Mouse (Mus musculus): ENCODE results near the gene Crb3. TPM values are rescaled to one million over a fixed set of nuclear protein-coding genes. Genes with fewer than 3 reads are reported as not detected.

Gene Crb3
- polyA plus RNA-seq, 1 experiment from 2014 or later, result 46.4 TPM

GRCm38 (mm10) chr17:57107064-57107463 is 48.2 kb downstream of the Crb3 start:
- Histone ChIP-seq H3K9ac (ENCODE audit: low read depth, low read length) (no peak overlapping the region), H3K4me3 (ENCODE audit: low read length) (no peak overlapping the region), H3K27ac (ENCODE audit: low read depth, low read length) (no peak overlapping the region), H3K27me3 (ENCODE audit: control insufficient read depth, insufficient read depth, low read length) (no peaks in the 10 kb centered on the region), H3K9me3 (ENCODE audit: control insufficient read depth, low read length) (no peaks in the 10 kb centered on the region), H3K36me3 (ENCODE audit: control insufficient read depth, insufficient read depth, low read length) (no peaks in the 10 kb centered on the region), H3K4me1 (ENCODE audit: control insufficient read depth, insufficient read depth, low read length) (peaks cover 6% of the 10 kb centered on the region; the same call in 1 of the 2 replicates), H3K4me2 (replicated peaks; ENCODE audit: low read depth, low read length) (no peak overlapping the region)
- WGBS, result 90% methylated on average over 5 of the region's 5 CpGs
- no peak for ATAC-seq (ENCODE audit: low FRiP score, low TSS enrichment)

- Histone ChIP-seq H3K4me3 (ENCODE audit: low read length) (no peak overlapping the region), H3K9me3 (ENCODE audit: control insufficient read depth, low read length) (no peaks in the 10 kb centered on the region), H3K4me2 (replicated peaks; ENCODE audit: low read depth, low read length) (no peak overlapping the region), H3K4me1 (ENCODE audit: control insufficient read depth, insufficient read depth, low read length) (peaks cover 6% of the 10 kb centered on the region; the same call in 1 of the 2 replicates), H3K27me3 (ENCODE audit: control insufficient read depth, insufficient read depth, low read length) (no peaks in the 10 kb centered on the region), H3K27ac (ENCODE audit: low read depth, low read length) (no peak overlapping the region), H3K36me3 (ENCODE audit: control insufficient read depth, insufficient read depth, low read length) (no peaks in the 10 kb centered on the region), H3K9ac (ENCODE audit: low read depth, low read length) (no peak overlapping the region)
- no peak for ATAC-seq (ENCODE audit: low FRiP score, low TSS enrichment)
- WGBS, result 80% methylated on average over 7 of the region's 7 CpGs
Observed at GRCm38 (mm10) chr17:57108040-57108665, 49.2 kb downstream of the Crb3 start.

- Histone ChIP-seq H3K4me3 (ENCODE audit: low read length) (no peak overlapping the region), H3K36me3 (ENCODE audit: control insufficient read depth, insufficient read depth, low read length) (no peaks in the 10 kb centered on the region), H3K27ac (ENCODE audit: low read depth, low read length) (no peak overlapping the region), H3K27me3 (ENCODE audit: control insufficient read depth, insufficient read depth, low read length) (no peaks in the 10 kb centered on the region), H3K4me1 (ENCODE audit: control insufficient read depth, insufficient read depth, low read length) (peaks cover 6% of the 10 kb centered on the region; the same call in 1 of the 2 replicates), H3K4me2 (replicated peaks; ENCODE audit: low read depth, low read length) (no peak overlapping the region), H3K9me3 (ENCODE audit: control insufficient read depth, low read length) (no peaks in the 10 kb centered on the region), H3K9ac (ENCODE audit: low read depth, low read length) (no peak overlapping the region)
- ATAC-seq (ENCODE audit: low FRiP score, low TSS enrichment), result no peak
- WGBS, result 59% methylated on average over 5 of the region's 5 CpGs
Observed at GRCm38 (mm10) chr17:57108666-57109171, 49.8 kb downstream of the Crb3 start.

GRCm38 (mm10) chr17:57110005-57110404 is 51.1 kb downstream of the Crb3 start:
- Histone ChIP-seq H3K9me3 (ENCODE audit: control insufficient read depth, low read length) (no peaks in the 10 kb centered on the region), H3K4me2 (replicated peaks; ENCODE audit: low read depth, low read length) (no peak overlapping the region), H3K4me1 (ENCODE audit: control insufficient read depth, insufficient read depth, low read length) (peaks cover 6% of the 10 kb centered on the region; the same call in 1 of the 2 replicates), H3K9ac (ENCODE audit: low read depth, low read length) (no peak overlapping the region), H3K36me3 (ENCODE audit: control insufficient read depth, insufficient read depth, low read length) (no peaks in the 10 kb centered on the region), H3K4me3 (ENCODE audit: low read length) (no peak overlapping the region), H3K27me3 (ENCODE audit: control insufficient read depth, insufficient read depth, low read length) (no peaks in the 10 kb centered on the region), H3K27ac (ENCODE audit: low read depth, low read length) (no peak overlapping the region)
- no peak for ATAC-seq (ENCODE audit: low FRiP score, low TSS enrichment)
- WGBS, result 88% methylated on average over 1 of the region's 1 CpGs

- Histone ChIP-seq H3K36me3 (ENCODE audit: control insufficient read depth, insufficient read depth, low read length) (no peaks in the 10 kb centered on the region), H3K9ac (ENCODE audit: low read depth, low read length) (no peak overlapping the region), H3K27me3 (ENCODE audit: control insufficient read depth, insufficient read depth, low read length) (no peaks in the 10 kb centered on the region), H3K4me2 (replicated peaks; ENCODE audit: low read depth, low read length) (no peak overlapping the region), H3K27ac (ENCODE audit: low read depth, low read length) (no peak overlapping the region), H3K4me1 (ENCODE audit: control insufficient read depth, insufficient read depth, low read length) (no peaks in the 10 kb centered on the region), H3K4me3 (ENCODE audit: low read length) (no peak overlapping the region), H3K9me3 (ENCODE audit: control insufficient read depth, low read length) (no peaks in the 10 kb centered on the region)
- no peak for ATAC-seq (ENCODE audit: low FRiP score, low TSS enrichment)
- WGBS, result 76% methylated on average over 10 of the region's 10 CpGs
Observed at GRCm38 (mm10) chr17:57112768-57113474, 54.0 kb downstream of the Crb3 start.

Other genes starting within 250 kb of the Crb3 start
- gene Rfx2, start 228.1 kb upstream of the Crb3 start, polyA plus RNA-seq (2014; fragmentation: Nextera tagmentation; extraction: Ambion mirVana), result 2.3 and 3.9 TPM in 2 replicates
- gene Acsbg2, start 184.7 kb upstream of the Crb3 start, polyA plus RNA-seq (2014; fragmentation: Nextera tagmentation; extraction: Ambion mirVana), result not detected in 2 replicates
- 0.15 and 0.30 TPM in 2 replicates for gene 1700061G19Rik, start 183.6 kb upstream of the Crb3 start, polyA plus RNA-seq (2014; fragmentation: Nextera tagmentation; extraction: Ambion mirVana)
- 35.5 and 35.8 TPM in 2 replicates for gene Mllt1, start 123.7 kb upstream of the Crb3 start, polyA plus RNA-seq (2014; fragmentation: Nextera tagmentation; extraction: Ambion mirVana)
- not detected in 2 replicates for gene Acer1, start 77.0 kb upstream of the Crb3 start, polyA plus RNA-seq (2014; fragmentation: Nextera tagmentation; extraction: Ambion mirVana)
- gene Clpp, start 68.8 kb upstream of the Crb3 start, polyA plus RNA-seq (2014; fragmentation: Nextera tagmentation; extraction: Ambion mirVana), result 173 and 206 TPM in 2 replicates
- gene Alkbh7, start 61.8 kb upstream of the Crb3 start, polyA plus RNA-seq (2014; fragmentation: Nextera tagmentation; extraction: Ambion mirVana), result 54.8 and 55.8 TPM in 2 replicates
- 1.4 TPM in 1 of 2 replicates, not detected in the other for gene Pspn, start 59.1 kb upstream of the Crb3 start, polyA plus RNA-seq (2014; fragmentation: Nextera tagmentation; extraction: Ambion mirVana)
- gene Gtf2f1, start 47.8 kb upstream of the Crb3 start, polyA plus RNA-seq (2014; fragmentation: Nextera tagmentation; extraction: Ambion mirVana), result 65.1 and 65.6 TPM in 2 replicates
- gene Gm17949, start 47.6 kb upstream of the Crb3 start, polyA plus RNA-seq (2014; fragmentation: Nextera tagmentation; extraction: Ambion mirVana), result 0.24 and 0.39 TPM in 2 replicates
- gene Khsrp, start 27.6 kb upstream of the Crb3 start, polyA plus RNA-seq (2014; fragmentation: Nextera tagmentation; extraction: Ambion mirVana), result 46.2 and 65.9 TPM in 2 replicates
- gene Slc25a41, start 17.5 kb upstream of the Crb3 start, polyA plus RNA-seq (2014; fragmentation: Nextera tagmentation; extraction: Ambion mirVana), result 0.16 TPM in 1 of 2 replicates, not detected in the other
- gene Slc25a23, start 758 bp downstream of the Crb3 start, polyA plus RNA-seq (2014; fragmentation: Nextera tagmentation; extraction: Ambion mirVana), result 12.9 and 13.2 TPM in 2 replicates
- gene Dennd1c, start 19.4 kb downstream of the Crb3 start, polyA plus RNA-seq (2014; fragmentation: Nextera tagmentation; extraction: Ambion mirVana), result 3.4 and 4.4 TPM in 2 replicates
- 23.3 and 23.8 TPM in 2 replicates for gene Tubb4a, start 28.7 kb downstream of the Crb3 start, polyA plus RNA-seq (2014; fragmentation: Nextera tagmentation; extraction: Ambion mirVana)
- 9.8 and 10.1 TPM in 2 replicates for gene Tnfsf9, start 46.2 kb downstream of the Crb3 start, polyA plus RNA-seq (2014; fragmentation: Nextera tagmentation; extraction: Ambion mirVana)
- gene Cd70, start 90.7 kb downstream of the Crb3 start, polyA plus RNA-seq (2014; fragmentation: Nextera tagmentation; extraction: Ambion mirVana), result not detected in 2 replicates
- gene Tnfsf14, start 135.1 kb downstream of the Crb3 start, polyA plus RNA-seq (2014; fragmentation: Nextera tagmentation; extraction: Ambion mirVana), result not detected in 2 replicates
- gene C3, start 169.0 kb downstream of the Crb3 start, polyA plus RNA-seq (2014; fragmentation: Nextera tagmentation; extraction: Ambion mirVana), result 0.19 and 1.2 TPM in 2 replicates
- 32.8 and 36.8 TPM in 2 replicates for gene Gpr108, start 189.3 kb downstream of the Crb3 start, polyA plus RNA-seq (2014; fragmentation: Nextera tagmentation; extraction: Ambion mirVana)
- gene Trip10, start 190.3 kb downstream of the Crb3 start, polyA plus RNA-seq (2014; fragmentation: Nextera tagmentation; extraction: Ambion mirVana), result 29.7 and 37.1 TPM in 2 replicates
- gene Vav1, start 220.0 kb downstream of the Crb3 start, polyA plus RNA-seq (2014; fragmentation: Nextera tagmentation; extraction: Ambion mirVana), result 1.3 and 1.7 TPM in 2 replicates